Mouse (Mus musculus) c-Kit-positive CD71-positive TER-119-negative erythroid progenitor cells, embryonic 14.5 days (primary cell): Measurements from ENCODE around the gene Igfbp5.

Experiments
- DNase-seq: peaks from one replicate; pipeline ENCODE4 v3.0.0-alpha.2; 2013; ENCODE audit warnings: low read depth

Igfbp5 gene

GRCm38 (mm10) chr1:72839791-72840190, 34.9 kb downstream of the Igfbp5 start:
- no peak for DNase-seq

- no peak for DNase-seq
Measured at GRCm38 (mm10) chr1:72839356-72839755, 35.3 kb downstream of the Igfbp5 start.

GRCm38 (mm10) chr1:72833563-72833962, 41.1 kb downstream of the Igfbp5 start:
- no peak for DNase-seq

GRCm38 (mm10) chr1:72832715-72833153, 42.0 kb downstream of the Igfbp5 start:
- no peak for DNase-seq

- no peak for DNase-seq
Measured at GRCm38 (mm10) chr1:72830485-72830884, 44.2 kb downstream of the Igfbp5 start.

- no peak for DNase-seq
Measured at GRCm38 (mm10) chr1:72828843-72829242, 45.8 kb downstream of the Igfbp5 start.

- DNase-seq = no peak
Measured at GRCm38 (mm10) chr1:72827411-72828315, 47.0 kb downstream of the Igfbp5 start.

- DNase-seq = no peak
Measured at GRCm38 (mm10) chr1:72826931-72827330, 47.8 kb downstream of the Igfbp5 start.

GRCm38 (mm10) chr1:72826446-72826845, 48.2 kb downstream of the Igfbp5 start:
- DNase-seq = no peak

- no peak for DNase-seq
Measured at GRCm38 (mm10) chr1:72825921-72826320, 48.8 kb downstream of the Igfbp5 start.

GRCm38 (mm10) chr1:72825286-72825685, 49.4 kb downstream of the Igfbp5 start:
- DNase-seq = no peak

- no peak for DNase-seq
Measured at GRCm38 (mm10) chr1:72824707-72825101, 50.0 kb downstream of the Igfbp5 start.

GRCm38 (mm10) chr1:72823751-72824706, 50.7 kb downstream of the Igfbp5 start, which contains the start of gene Igfbp2:
Gene Igfbp2 (plus strand): TSS chr1:72824503.
- DNase-seq = no peak

- no peak for DNase-seq
Measured at GRCm38 (mm10) chr1:72822893-72823292, 51.8 kb downstream of the Igfbp5 start.

- no peak for DNase-seq
Measured at GRCm38 (mm10) chr1:72819995-72820394, 54.7 kb downstream of the Igfbp5 start.

GRCm38 (mm10) chr1:72815616-72816015, 59.1 kb downstream of the Igfbp5 start:
- no peak for DNase-seq

- DNase-seq = no peak
Measured at GRCm38 (mm10) chr1:72815184-72815583, 59.5 kb downstream of the Igfbp5 start.

GRCm38 (mm10) chr1:72813639-72814403, 60.9 kb downstream of the Igfbp5 start:
- DNase-seq = no peak

- no peak for DNase-seq
Measured at GRCm38 (mm10) chr1:72813089-72813638, 61.5 kb downstream of the Igfbp5 start.

- DNase-seq = no peak
Measured at GRCm38 (mm10) chr1:72811061-72811460, 63.6 kb downstream of the Igfbp5 start.

GRCm38 (mm10) chr1:72809951-72810675, 64.6 kb downstream of the Igfbp5 start:
- no peak for DNase-seq
